8 mouse cellular contexts compared by ENCODE assay signal in the genomic region with DNA sequence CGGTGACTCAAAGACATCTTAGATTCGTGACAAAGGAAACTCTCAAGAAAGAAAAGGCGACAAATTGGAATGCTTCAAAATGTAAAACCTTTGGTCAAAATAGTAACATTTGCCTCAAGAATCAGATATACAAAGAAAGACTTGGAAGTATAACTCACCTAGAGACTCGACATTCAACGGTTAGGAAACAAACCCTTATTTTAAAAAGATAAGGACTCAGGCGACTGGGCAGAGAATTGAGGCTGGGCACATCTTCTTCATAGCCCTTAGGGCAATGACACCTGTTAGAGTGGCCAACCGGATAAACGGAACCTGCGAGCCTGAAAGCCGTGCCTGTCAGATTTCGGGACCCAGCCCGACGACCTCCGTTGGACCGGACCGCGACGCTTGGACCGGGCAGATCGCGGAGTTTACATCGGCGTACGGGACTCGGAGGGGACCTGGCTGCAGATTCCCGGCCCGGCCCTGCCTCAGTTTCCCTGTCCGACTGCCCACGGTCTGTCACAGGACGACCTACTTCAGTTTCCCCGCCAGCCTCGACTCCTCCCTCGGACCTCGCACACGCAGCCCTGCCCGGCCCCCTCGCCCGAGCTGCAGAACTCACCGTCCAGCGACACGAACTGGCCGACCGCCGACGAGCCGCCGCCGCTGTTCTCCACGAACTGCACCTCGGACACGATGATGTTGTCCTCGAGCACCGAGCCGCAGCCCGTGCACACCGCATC. TPM values are rescaled to one million over a fixed set of nuclear protein-coding genes. Genes with fewer than 3 reads are reported as not detected.
DNase-seq lines count a peak whose midpoint lies in the region; ATAC-seq and TF ChIP-seq lines count a peak whose summit lies in the region.

No protein-coding gene starts in this region.

- peak overlapping the region; percentile 85 for H3K4me2 ChIP-seq in lung, embryonic 14.5 days
- peak overlapping the region; percentile 83 for H3K4me2 ChIP-seq in heart, embryonic 15.5 days

- peak overlapping the region; percentile 90 for H3K9ac ChIP-seq in lung, embryonic 14.5 days
- H3K9ac ChIP-seq in heart, embryonic 15.5 days, result peak overlapping the region; percentile 93

- H3K4me3 ChIP-seq in lung, embryonic 14.5 days (ENCODE audit: low read depth, low read length), result peak overlapping the region; percentile 90
- H3K4me3 ChIP-seq in heart, embryonic 15.5 days, result peak overlapping the region; percentile 86

- no peaks in the 10 kb centered on the region for H3K27me3 ChIP-seq in lung, embryonic 14.5 days (ENCODE audit: insufficient read depth, low read length)
- no peaks in the 10 kb centered on the region for H3K27me3 ChIP-seq in heart, embryonic 15.5 days

- peaks cover 7% of the 10 kb centered on the region for H3K4me1 ChIP-seq in lung, embryonic 14.5 days (ENCODE audit: insufficient read depth)
- peaks cover 26% of the 10 kb centered on the region for H3K4me1 ChIP-seq in heart, embryonic 15.5 days (replicated peaks)

- ATAC-seq in lung, embryonic 14.5 days (ENCODE audit: insufficient read depth), result no peak; the same call in 1 of the 2 replicates
- no peak; the same call in 1 of the 2 replicates for ATAC-seq in heart, embryonic 15.5 days (replicated peaks; ENCODE audit: insufficient number of reproducible peaks, insufficient read depth, low FRiP score, low read depth)

- peaks cover 5% of the 10 kb centered on the region; the same call in 1 of the 2 replicates for H3K36me3 ChIP-seq in lung, embryonic 14.5 days (ENCODE audit: insufficient read depth)
- 0 out of 2 replicates have a peak, but pooled peaks cover 5% of the 10 kb centered on the region for H3K36me3 ChIP-seq in heart, embryonic 15.5 days

- TF ChIP-seq CTCF in lung, embryonic 14.5 days (IDR thresholded peaks at IDR 0.05; ENCODE audit: low read depth), result no peak

- peak; percentile 76 for DNase-seq in adrenal gland, postnatal 14 days
- DNase-seq in adrenal gland, adult (ENCODE audit: inconsistent age in 2 of 2, low spot score in 1 of 2), result no peak
- DNase-seq in lung, embryonic 14.5 days, result peak; percentile 22
- no peak for DNase-seq in lung, postnatal 4 days
- DNase-seq in lung, postnatal 10 days, result peak; percentile 71
- DNase-seq in retina, embryonic 14.5 days (ENCODE audit: low spot score), result no peak
- DNase-seq in thymus, postnatal 10 days (ENCODE audit: low spot score in 2 of 2), result no peak

- no peaks in the 10 kb centered on the region for H3K9me3 ChIP-seq in lung, embryonic 14.5 days (ENCODE audit: low read depth, low read length)
- H3K9me3 ChIP-seq in heart, embryonic 15.5 days (replicated peaks), result no peaks in the 10 kb centered on the region

- H3K27ac ChIP-seq in lung, embryonic 14.5 days (ENCODE audit: low read depth), result peak overlapping the region; percentile 91
- H3K27ac ChIP-seq in heart, embryonic 15.5 days, result peak overlapping the region; percentile 97

- under 1% methylated on average over 56 of the region's 56 CpGs for WGBS in lung, embryonic 14.5 days
- WGBS in heart, embryonic 15.5 days, result 1% methylated on average over 56 of the region's 56 CpGs

RNA-seq across cellular contexts. Expression of a gene that starts 0.8 kb away (rescaled TPM):
- total RNA-seq in adrenal gland, postnatal 14 days (2021), result 46.3 and 57.7 TPM in 2 replicates
- 61.7 and 65.9 TPM in 2 replicates for polyA plus RNA-seq in lung, embryonic 14.5 days (2014; fragmentation: Nextera tagmentation; extraction: Ambion mirVana)
- 30.2 and 47.2 TPM in 2 replicates for polyA plus RNA-seq in heart, embryonic 15.5 days (2015; fragmentation: Nextera tagmentation; extraction: Ambion mirVana)

RNA-seq across cellular contexts. Expression of a gene that starts 14.6 kb away (rescaled TPM):
- 30.0 and 31.1 TPM in 2 replicates for total RNA-seq in adrenal gland, postnatal 14 days (2021)
- polyA plus RNA-seq in lung, embryonic 14.5 days (2014; fragmentation: Nextera tagmentation; extraction: Ambion mirVana), result 12.3 and 15.6 TPM in 2 replicates
- polyA plus RNA-seq in heart, embryonic 15.5 days (2015; fragmentation: Nextera tagmentation; extraction: Ambion mirVana), result 6.9 and 9.0 TPM in 2 replicates

RNA-seq across cellular contexts. Expression of a gene that starts 23.4 kb away (rescaled TPM):
- total RNA-seq in adrenal gland, postnatal 14 days (2021), result 18.3 and 21.1 TPM in 2 replicates
- 26.4 and 26.7 TPM in 2 replicates for polyA plus RNA-seq in lung, embryonic 14.5 days (2014; fragmentation: Nextera tagmentation; extraction: Ambion mirVana)
- polyA plus RNA-seq in heart, embryonic 15.5 days (2015; fragmentation: Nextera tagmentation; extraction: Ambion mirVana), result 19.4 and 23.5 TPM in 2 replicates

RNA-seq across cellular contexts. Expression of a gene that starts 57.8 kb away (rescaled TPM):
- 32.5 and 35.7 TPM in 2 replicates for total RNA-seq in adrenal gland, postnatal 14 days (2021)
- 107 and 116 TPM in 2 replicates for polyA plus RNA-seq in lung, embryonic 14.5 days (2014; fragmentation: Nextera tagmentation; extraction: Ambion mirVana)
- polyA plus RNA-seq in heart, embryonic 15.5 days (2015; fragmentation: Nextera tagmentation; extraction: Ambion mirVana), result 32.1 and 48.3 TPM in 2 replicates

Comparison
In these comparisons a context has a peak if more than half of its experiments do, and no peak if none do; other contexts are left out.
1. DNase-seq: peak in adrenal gland, postnatal 14 days (single experiment), lung, embryonic 14.5 days (single experiment) and lung, postnatal 10 days (single experiment); none in adrenal gland, adult (0 of 2), lung, postnatal 4 days (0 of 2), retina, embryonic 14.5 days (single experiment) and thymus, postnatal 10 days (0 of 2).